Mouse (Mus musculus) ES-Bruce4 (cell line): ENCODE measurements around the gene Fam129c. TPM values are rescaled to one million over a fixed set of nuclear protein-coding genes. Genes with fewer than 3 reads are reported as not detected.
A peak's percentile ranks its signal among the peaks of the same experiment; 100 is the strongest.

Experiments
- H3K27ac ChIP-seq: 2 replicates; pipeline ENCODE4 v1.5.1; 2012; ENCODE audit warnings: low read length, inconsistent platforms; ENCODE audit not compliant: insufficient read depth
- H3K27me3 ChIP-seq: 2 replicates; pipeline ENCODE4 v1.6.1; 2012; ENCODE audit warnings: mild to moderate bottlenecking, low read length, inconsistent platforms; ENCODE audit not compliant: control insufficient read depth, poor library complexity, insufficient read depth, severe bottlenecking
- H3K36me3 ChIP-seq: 2 replicates; pipeline ENCODE4 v1.6.1; 2012; ENCODE audit warnings: inconsistent platforms, mild to moderate bottlenecking, low read length, moderate library complexity; ENCODE audit not compliant: control insufficient read depth, poor library complexity, insufficient read depth, severe bottlenecking
- H3K4me1 ChIP-seq: one replicate; pipeline ENCODE4 v1.8.1; 2011; ENCODE audit warnings: low read length; ENCODE audit not compliant: control insufficient read depth, insufficient read depth
- H3K4me3 ChIP-seq: 2 replicates; pipeline ENCODE4 v1.5.1; 2011; ENCODE audit warnings: low read depth, mild to moderate bottlenecking, low read length
- H3K9ac ChIP-seq: 2 replicates; pipeline ENCODE4 v1.6.1; 2012; ENCODE audit warnings: low read depth, mild to moderate bottlenecking, inconsistent platforms; ENCODE audit not compliant: poor library complexity, severe bottlenecking
- H3K9me3 ChIP-seq: replicated peaks from 2 replicates; pipeline ENCODE4 v1.6.1; 2012; ENCODE audit warnings: mild to moderate bottlenecking, low read length, inconsistent platforms; ENCODE audit not compliant: control insufficient read depth, poor library complexity, insufficient read depth, severe bottlenecking
- CTCF ChIP-seq: IDR thresholded peaks from one replicate; pipeline ENCODE4 v1.8.1; 2011; ENCODE audit warnings: low read depth, low read length
- EP300 ChIP-seq: IDR thresholded peaks from 2 replicates; pipeline ENCODE4 v1.6.1; 2011; ENCODE audit warnings: low read depth, low read length; ENCODE audit not compliant: insufficient read depth
- POLR2A ChIP-seq: IDR thresholded peaks from one replicate; pipeline ENCODE4 v1.8.1; 2011; ENCODE audit warnings: low read length; ENCODE audit not compliant: insufficient read depth
- polyA plus RNA-seq: library from polyadenylated mRNA; stranded (reverse); fragments of >200 nt; gene quantifications from 2 replicates; pipeline ENCODE4 v1.2.4, GENCODE M21; 2011; ENCODE audit warnings: low read depth; ENCODE audit not compliant: missing spikeins, insufficient read depth, insufficient read length

The Fam129c gene
- polyA plus RNA-seq, 1 experiment: 6.4 TPM

- Histone ChIP-seq H3K27ac (no peak overlapping the region), H3K9ac (peak overlapping the region; percentile 78)
These were observed 38.3 kb upstream of the Fam129c start for GRCm38 (mm10) chr8:71558958-71559690.

DNA sequence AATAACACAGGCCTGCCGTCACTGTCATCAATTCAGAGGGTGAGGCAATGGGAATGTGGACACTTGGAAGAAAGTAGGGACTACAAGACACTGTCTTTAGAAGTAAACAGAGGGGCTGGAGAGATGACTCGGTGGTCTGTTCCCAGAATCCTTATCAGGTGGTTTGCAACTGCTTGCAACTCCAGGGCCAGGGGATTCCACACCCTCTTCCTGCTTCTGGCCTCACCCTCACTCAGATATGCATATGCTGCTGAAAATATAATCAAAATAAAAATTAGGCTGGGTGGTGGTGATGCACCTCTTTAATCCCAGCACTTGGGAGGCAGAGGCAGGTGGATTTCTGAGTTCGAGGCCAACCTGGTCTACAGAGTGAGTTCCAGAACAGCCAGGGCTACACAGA lies 37.4 kb upstream of the Fam129c start:
- H3K27ac ChIP-seq: no peak overlapping the region
- no peak for TF ChIP-seq POLR2A
- H3K9ac ChIP-seq: no peak overlapping the region

More at GRCm38 (mm10) chr8:71558958-71559690, 38.3 kb upstream of the Fam129c start:
- peaks cover 3% of the 10 kb centered on the region; the same call in 1 of the 2 replicates for H3K27me3 ChIP-seq
- no peaks in the 10 kb centered on the region for H3K9me3 ChIP-seq
- no peaks in the 10 kb centered on the region for H3K36me3 ChIP-seq
- no peak for TF ChIP-seq POLR2A
- TF ChIP-seq CTCF: no peak
- TF ChIP-seq EP300: no peak
- no peaks in the 10 kb centered on the region for H3K4me1 ChIP-seq
- peak overlapping the region; percentile 77 for H3K4me3 ChIP-seq

DNA sequence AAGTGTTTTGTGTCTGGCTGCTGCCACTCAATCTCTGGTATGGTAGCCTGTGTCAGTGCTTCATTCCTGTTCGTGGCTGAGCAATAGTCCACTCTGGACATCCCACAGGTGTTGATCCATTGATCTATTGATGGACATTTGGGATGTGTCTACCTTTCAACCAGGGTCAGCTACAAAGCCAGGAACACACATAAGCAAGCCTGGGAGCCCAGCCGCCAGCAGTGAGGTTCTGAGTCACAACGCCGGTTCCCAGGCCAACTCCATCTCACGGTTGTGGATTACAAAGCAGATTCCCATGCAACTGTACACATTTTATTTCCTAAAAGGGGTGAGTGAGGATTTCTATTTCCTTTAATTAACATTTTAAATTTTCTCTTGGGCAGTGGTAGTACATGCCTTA lies 36.7 kb upstream of the Fam129c start:
- Histone ChIP-seq H3K9ac (no peak overlapping the region), H3K9me3 (no peaks in the 10 kb centered on the region), H3K36me3 (no peaks in the 10 kb centered on the region), H3K27ac (no peak overlapping the region), H3K4me1 (no peaks in the 10 kb centered on the region), H3K27me3 (peaks cover 3% of the 10 kb centered on the region; the same call in 1 of the 2 replicates), H3K4me3 (no peak overlapping the region)
- no peak for TF ChIP-seq POLR2A
- TF ChIP-seq EP300: no peak
- TF ChIP-seq CTCF: no peak

More for the DNA sequence above, 37.4 kb upstream of the Fam129c start:
- Histone ChIP-seq H3K27me3 (peaks cover 3% of the 10 kb centered on the region; the same call in 1 of the 2 replicates), H3K4me1 (no peaks in the 10 kb centered on the region), H3K4me3 (no peak overlapping the region), H3K9me3 (no peaks in the 10 kb centered on the region), H3K36me3 (no peaks in the 10 kb centered on the region)

DNA sequence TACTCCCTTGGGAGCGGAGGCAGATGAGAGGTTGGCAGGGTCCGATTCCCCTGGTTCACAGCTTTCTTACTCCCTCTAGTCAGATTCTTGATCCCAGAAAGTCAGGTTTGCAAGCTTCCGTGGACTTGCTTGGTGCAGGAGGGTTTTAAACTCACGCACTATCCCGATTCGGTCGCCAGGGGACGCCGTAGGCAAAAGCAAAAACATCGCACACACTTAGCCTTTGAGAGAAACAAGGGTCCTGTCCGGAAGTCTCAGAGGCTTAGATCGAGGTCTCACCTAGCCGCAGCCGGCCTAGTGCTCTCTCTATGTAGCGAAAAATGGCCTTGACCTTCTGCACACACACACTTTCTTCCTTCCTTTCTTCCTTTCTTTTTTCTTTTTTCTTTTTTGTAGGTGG lies 36.0 kb upstream of the Fam129c start:
- Histone ChIP-seq H3K9ac (no peak overlapping the region), H3K36me3 (no peaks in the 10 kb centered on the region), H3K27me3 (peaks cover 3% of the 10 kb centered on the region; the same call in 1 of the 2 replicates), H3K4me1 (no peaks in the 10 kb centered on the region), H3K9me3 (no peaks in the 10 kb centered on the region), H3K27ac (no peak overlapping the region), H3K4me3 (no peak overlapping the region)
- TF ChIP-seq EP300 (no peak), POLR2A (no peak), CTCF (peak; percentile 94)

DNA sequence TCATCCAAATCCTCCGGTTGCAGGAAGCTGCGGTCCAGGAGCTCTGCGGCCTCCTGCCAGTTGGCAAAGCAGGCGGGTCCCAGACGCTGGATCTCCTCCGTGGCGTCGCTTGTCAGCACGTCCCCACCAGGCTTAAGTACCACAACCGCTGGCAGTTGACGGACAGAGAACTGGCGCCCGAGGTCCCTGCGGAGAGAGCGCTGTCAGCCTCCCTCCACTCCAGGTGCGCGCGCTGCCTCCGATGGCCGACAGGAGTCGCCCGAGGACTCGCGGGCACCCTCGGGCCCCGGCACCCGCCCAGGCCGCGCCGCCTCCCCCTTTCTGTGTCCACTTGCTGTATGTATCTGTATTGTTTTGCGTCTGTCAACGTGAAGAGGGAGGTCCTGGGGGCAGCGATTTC lies 34.7 kb upstream of the Fam129c start:
- Histone ChIP-seq H3K4me1 (peaks cover 3% of the 10 kb centered on the region), H3K27me3 (peaks cover 3% of the 10 kb centered on the region; the same call in 1 of the 2 replicates), H3K36me3 (no peaks in the 10 kb centered on the region), H3K27ac (no peak overlapping the region), H3K4me3 (peak overlapping the region; percentile 67), H3K9me3 (no peaks in the 10 kb centered on the region), H3K9ac (peak overlapping the region; percentile 37)
- peak; percentile 75 for TF ChIP-seq CTCF
- no peak for TF ChIP-seq EP300

DNA sequence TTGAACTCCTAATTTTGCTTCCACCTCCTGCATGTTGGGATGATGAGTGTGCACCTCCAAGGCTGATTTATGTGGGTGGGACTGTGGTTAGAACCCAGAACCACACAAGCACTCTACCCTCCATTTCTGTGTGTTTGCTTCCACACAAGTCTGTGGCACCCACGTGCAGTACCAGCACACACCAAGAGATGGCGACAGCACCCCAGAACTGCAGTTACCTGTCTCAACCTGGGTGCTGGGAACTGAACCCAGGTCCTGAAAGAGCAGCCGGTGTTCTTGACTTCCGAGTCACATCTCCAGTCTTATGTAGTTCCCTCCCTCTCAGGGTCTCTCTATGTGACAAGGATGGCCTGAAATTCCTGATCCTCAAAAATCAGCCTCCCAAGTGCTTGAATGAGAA lies 33.5 kb upstream of the Fam129c start:
- TF ChIP-seq POLR2A (no peak), CTCF (peak; percentile 42), EP300 (no peak)
- Histone ChIP-seq H3K9ac (no peak overlapping the region), H3K4me1 (peaks cover 3% of the 10 kb centered on the region), H3K27me3 (peaks cover 3% of the 10 kb centered on the region; the same call in 1 of the 2 replicates), H3K4me3 (no peak overlapping the region), H3K27ac (no peak overlapping the region), H3K9me3 (no peaks in the 10 kb centered on the region), H3K36me3 (no peaks in the 10 kb centered on the region)
